Mouse (Mus musculus): ENCODE measurements around the gene Zfp239. TPM values are rescaled to one million over a fixed set of nuclear protein-coding genes. Genes with fewer than 3 reads are reported as not detected.
A peak's percentile ranks its signal among the peaks of the same experiment; 100 is the strongest.

The Zfp239 gene
- 13.9 and 15.5 TPM in 2 replicates for polyA plus RNA-seq (2014; fragmentation: Nextera tagmentation; extraction: Ambion mirVana)

- Histone ChIP-seq H3K27ac (replicated peaks; ENCODE audit: low read depth, low read length) (no peak within 1 kb of the TSS), H3K4me3 (ENCODE audit: low read depth, low read length) (peak within 1 kb of the TSS; percentile 73), H3K9me3 (replicated peaks; ENCODE audit: control insufficient read depth, low read length) (no peaks in the 10 kb centered on the region), H3K4me1 (ENCODE audit: control insufficient read depth, insufficient read depth, low read length) (no peaks in the 10 kb centered on the region), H3K4me2 (ENCODE audit: low read depth, low read length) (peak within 1 kb of the TSS; percentile 87), H3K27me3 (ENCODE audit: control insufficient read depth, insufficient read depth, low read length) (no peaks in the 10 kb centered on the region), H3K36me3 (replicated peaks; ENCODE audit: control insufficient read depth, insufficient read depth, low read depth, low read length) (no peaks in the 10 kb centered on the region), H3K9ac (replicated peaks; ENCODE audit: low read length) (peak within 1 kb of the TSS; percentile 80)
- DNase-seq (ENCODE audit: low spot score) (no peak), ATAC-seq (replicated peaks; ENCODE audit: insufficient number of reproducible peaks, low FRiP score, low TSS enrichment, low read depth) (no peak)
- 60% methylated on average over 6 of the region's 6 CpGs for WGBS
Observed at GRCm38 (mm10) chr6:117861848-117862247, at the start of gene Zfp239. Gene Zfp239, plus strand, starts transcription at chr6:117862100.

GRCm38 (mm10) chr6:117814681-117815080 lies 47.2 kb upstream of the Zfp239 start:
- Histone ChIP-seq H3K4me1 (ENCODE audit: control insufficient read depth, insufficient read depth, low read length) (no peaks in the 10 kb centered on the region), H3K4me3 (ENCODE audit: low read depth, low read length) (no peak overlapping the region), H3K36me3 (replicated peaks; ENCODE audit: control insufficient read depth, insufficient read depth, low read depth, low read length) (no peaks in the 10 kb centered on the region), H3K9me3 (replicated peaks; ENCODE audit: control insufficient read depth, low read length) (no peaks in the 10 kb centered on the region), H3K4me2 (ENCODE audit: low read depth, low read length) (no peak overlapping the region), H3K9ac (replicated peaks; ENCODE audit: low read length) (no peak overlapping the region), H3K27me3 (ENCODE audit: control insufficient read depth, insufficient read depth, low read length) (no peaks in the 10 kb centered on the region), H3K27ac (replicated peaks; ENCODE audit: low read depth, low read length) (no peak overlapping the region)
- ATAC-seq (replicated peaks; ENCODE audit: insufficient number of reproducible peaks, low FRiP score, low TSS enrichment, low read depth) (no peak), DNase-seq (ENCODE audit: low spot score) (no peak)

GRCm38 (mm10) chr6:117817108-117817541 lies 44.8 kb upstream of the Zfp239 start:
- no peak overlapping the region for H3K4me3 ChIP-seq (ENCODE audit: low read depth, low read length)
- WGBS: 71% methylated on average over 4 of the region's 5 CpGs
- H3K9ac ChIP-seq (replicated peaks; ENCODE audit: low read length): no peak overlapping the region
- no peak for ATAC-seq (replicated peaks; ENCODE audit: insufficient number of reproducible peaks, low FRiP score, low TSS enrichment, low read depth)
- H3K4me1 ChIP-seq (ENCODE audit: control insufficient read depth, insufficient read depth, low read length): no peaks in the 10 kb centered on the region
- no peaks in the 10 kb centered on the region for H3K9me3 ChIP-seq (replicated peaks; ENCODE audit: control insufficient read depth, low read length)
- no peak for DNase-seq (ENCODE audit: low spot score)
- H3K4me2 ChIP-seq (ENCODE audit: low read depth, low read length): no peak overlapping the region
- no peaks in the 10 kb centered on the region for H3K27me3 ChIP-seq (ENCODE audit: control insufficient read depth, insufficient read depth, low read length)
- no peaks in the 10 kb centered on the region for H3K36me3 ChIP-seq (replicated peaks; ENCODE audit: control insufficient read depth, insufficient read depth, low read depth, low read length)
- H3K27ac ChIP-seq (replicated peaks; ENCODE audit: low read depth, low read length): no peak overlapping the region

GRCm38 (mm10) chr6:117820327-117820726 lies 41.6 kb upstream of the Zfp239 start:
- Histone ChIP-seq H3K9me3 (replicated peaks; ENCODE audit: control insufficient read depth, low read length) (no peaks in the 10 kb centered on the region), H3K27ac (replicated peaks; ENCODE audit: low read depth, low read length) (no peak overlapping the region), H3K27me3 (ENCODE audit: control insufficient read depth, insufficient read depth, low read length) (no peaks in the 10 kb centered on the region), H3K4me1 (ENCODE audit: control insufficient read depth, insufficient read depth, low read length) (no peaks in the 10 kb centered on the region), H3K36me3 (replicated peaks; ENCODE audit: control insufficient read depth, insufficient read depth, low read depth, low read length) (no peaks in the 10 kb centered on the region), H3K4me3 (ENCODE audit: low read depth, low read length) (no peak overlapping the region), H3K9ac (replicated peaks; ENCODE audit: low read length) (no peak overlapping the region), H3K4me2 (ENCODE audit: low read depth, low read length) (no peak overlapping the region)
- 83% methylated on average over 14 of the region's 14 CpGs for WGBS
- no peak for ATAC-seq (replicated peaks; ENCODE audit: insufficient number of reproducible peaks, low FRiP score, low TSS enrichment, low read depth)
- no peak for DNase-seq (ENCODE audit: low spot score)

GRCm38 (mm10) chr6:117825369-117825768 lies 36.5 kb upstream of the Zfp239 start:
- Histone ChIP-seq H3K36me3 (replicated peaks; ENCODE audit: control insufficient read depth, insufficient read depth, low read depth, low read length) (no peaks in the 10 kb centered on the region), H3K27ac (replicated peaks; ENCODE audit: low read depth, low read length) (no peak overlapping the region), H3K4me1 (ENCODE audit: control insufficient read depth, insufficient read depth, low read length) (no peaks in the 10 kb centered on the region), H3K4me2 (ENCODE audit: low read depth, low read length) (no peak overlapping the region), H3K27me3 (ENCODE audit: control insufficient read depth, insufficient read depth, low read length) (no peaks in the 10 kb centered on the region), H3K9ac (replicated peaks; ENCODE audit: low read length) (no peak overlapping the region), H3K9me3 (replicated peaks; ENCODE audit: control insufficient read depth, low read length) (no peaks in the 10 kb centered on the region), H3K4me3 (ENCODE audit: low read depth, low read length) (no peak overlapping the region)
- WGBS: 17% methylated on average over 4 of the region's 4 CpGs
- 0 out of 2 replicates have a peak, but pooled peaks have one; percentile 44 for ATAC-seq (replicated peaks; ENCODE audit: insufficient number of reproducible peaks, low FRiP score, low TSS enrichment, low read depth)
- peak; percentile 90 for DNase-seq (ENCODE audit: low spot score)

- H3K4me1 ChIP-seq (ENCODE audit: control insufficient read depth, insufficient read depth, low read length): no peaks in the 10 kb centered on the region
- no peak overlapping the region for H3K27ac ChIP-seq (replicated peaks; ENCODE audit: low read depth, low read length)
- WGBS: 20% methylated on average over 9 of the region's 9 CpGs
- no peaks in the 10 kb centered on the region for H3K27me3 ChIP-seq (ENCODE audit: control insufficient read depth, insufficient read depth, low read length)
- H3K36me3 ChIP-seq (replicated peaks; ENCODE audit: control insufficient read depth, insufficient read depth, low read depth, low read length): no peaks in the 10 kb centered on the region
- H3K4me3 ChIP-seq (ENCODE audit: low read depth, low read length): no peak overlapping the region
- no peaks in the 10 kb centered on the region for H3K9me3 ChIP-seq (replicated peaks; ENCODE audit: control insufficient read depth, low read length)
- no peak overlapping the region for H3K9ac ChIP-seq (replicated peaks; ENCODE audit: low read length)
- no peak for ATAC-seq (replicated peaks; ENCODE audit: insufficient number of reproducible peaks, low FRiP score, low TSS enrichment, low read depth)
- no peak overlapping the region for H3K4me2 ChIP-seq (ENCODE audit: low read depth, low read length)
- peak; percentile 85 for DNase-seq (ENCODE audit: low spot score)
Observed at GRCm38 (mm10) chr6:117828273-117828672, 33.6 kb upstream of the Zfp239 start.

- ATAC-seq (replicated peaks; ENCODE audit: insufficient number of reproducible peaks, low FRiP score, low TSS enrichment, low read depth): peak; percentile 94
- WGBS: under 1% methylated on average over 66 of the region's 66 CpGs
Observed at GRCm38 (mm10) chr6:117840686-117841510, 21.0 kb upstream of the Zfp239 start, which contains the start of gene Zfp637. Gene Zfp637, plus strand, starts transcription at chr6:117841180.

GRCm38 (mm10) chr6:117841511-117841955 lies 20.4 kb upstream of the Zfp239 start:
- Histone ChIP-seq H3K36me3 (replicated peaks; ENCODE audit: control insufficient read depth, insufficient read depth, low read depth, low read length) (peaks cover 16% of the 10 kb centered on the region), H3K9me3 (replicated peaks; ENCODE audit: control insufficient read depth, low read length) (no peaks in the 10 kb centered on the region), H3K27me3 (ENCODE audit: control insufficient read depth, insufficient read depth, low read length) (no peaks in the 10 kb centered on the region), H3K27ac (replicated peaks; ENCODE audit: low read depth, low read length) (peak overlapping the region; percentile 96), H3K4me3 (ENCODE audit: low read depth, low read length) (peak overlapping the region; percentile 89), H3K4me1 (ENCODE audit: control insufficient read depth, insufficient read depth, low read length) (no peaks in the 10 kb centered on the region), H3K9ac (replicated peaks; ENCODE audit: low read length) (peak overlapping the region; percentile 99), H3K4me2 (ENCODE audit: low read depth, low read length) (peak overlapping the region; percentile 70)
- peak; percentile 47 for DNase-seq (ENCODE audit: low spot score)
- ATAC-seq (replicated peaks; ENCODE audit: insufficient number of reproducible peaks, low FRiP score, low TSS enrichment, low read depth): no peak
- 14% methylated on average over 12 of the region's 12 CpGs for WGBS

More at GRCm38 (mm10) chr6:117840686-117841510, 21.0 kb upstream of the Zfp239 start, which contains the start of gene Zfp637:
- H3K27ac ChIP-seq (replicated peaks; ENCODE audit: low read depth, low read length): peak within 1 kb of the TSS; percentile 96
- H3K27me3 ChIP-seq (ENCODE audit: control insufficient read depth, insufficient read depth, low read length): no peaks in the 10 kb centered on the region
- DNase-seq (ENCODE audit: low spot score): peak; percentile 98
- H3K4me1 ChIP-seq (ENCODE audit: control insufficient read depth, insufficient read depth, low read length): no peaks in the 10 kb centered on the region
- peak within 1 kb of the TSS; percentile 70 for H3K4me2 ChIP-seq (ENCODE audit: low read depth, low read length)
- peaks cover 16% of the 10 kb centered on the region for H3K36me3 ChIP-seq (replicated peaks; ENCODE audit: control insufficient read depth, insufficient read depth, low read depth, low read length)
- peak within 1 kb of the TSS; percentile 89 for H3K4me3 ChIP-seq (ENCODE audit: low read depth, low read length)
- peak within 1 kb of the TSS; percentile 99 for H3K9ac ChIP-seq (replicated peaks; ENCODE audit: low read length)
- H3K9me3 ChIP-seq (replicated peaks; ENCODE audit: control insufficient read depth, low read length): no peaks in the 10 kb centered on the region

Measured in embryonic facial prominence, embryonic 11.5 days (tissue).